Mouse (Mus musculus): ENCODE data around the gene Rxfp4.
"Not testable (repeated sequence)": the region's sequence is repeated elsewhere in the genome, so short reads cannot be mapped to it uniquely, and the experiment has no call there.

Gene Rxfp4

DNA sequence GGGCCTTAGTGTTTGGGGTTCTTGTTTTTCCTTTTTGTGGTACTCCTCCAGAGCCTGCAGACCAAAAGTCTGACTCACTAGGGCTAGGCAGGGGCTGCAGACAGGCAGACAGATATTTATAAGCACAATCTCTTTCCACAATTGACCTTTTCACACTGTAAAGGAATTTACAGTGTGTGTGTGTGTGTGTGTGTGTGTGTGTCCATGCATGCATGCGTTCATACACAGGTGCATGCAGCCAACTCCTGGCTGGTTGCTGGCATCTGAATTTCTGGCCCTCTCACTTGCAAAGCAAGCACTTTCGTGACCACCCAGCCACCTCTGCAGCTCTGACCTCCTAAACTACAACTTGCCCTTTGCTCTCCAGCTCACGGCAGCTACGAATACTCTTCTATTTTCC lies 43.9 kb downstream of the Rxfp4 start:
- DNase-seq (ENCODE audit: low spot score) = no peak

DNA sequence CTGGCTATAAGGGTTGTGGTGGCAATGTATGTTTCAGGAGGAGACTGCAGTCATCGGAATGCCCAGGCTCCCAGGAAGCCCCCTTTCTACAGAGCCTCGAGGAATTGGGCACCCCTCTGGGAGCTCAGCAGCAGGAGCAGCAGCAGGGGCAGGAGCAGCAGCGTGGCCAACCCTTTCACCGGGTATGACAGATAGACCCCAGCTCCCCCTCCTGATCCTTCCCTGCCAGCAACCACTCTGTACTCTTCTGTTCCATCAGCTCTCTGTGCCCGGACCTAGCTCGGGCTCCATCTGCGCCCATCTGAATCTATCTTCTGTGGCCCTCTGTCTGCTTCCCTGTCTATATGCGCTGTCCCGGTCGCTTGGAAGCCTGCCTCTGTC lies 45.2 kb downstream of the Rxfp4 start:
- DNase-seq (ENCODE audit: low spot score) = no peak

DNA sequence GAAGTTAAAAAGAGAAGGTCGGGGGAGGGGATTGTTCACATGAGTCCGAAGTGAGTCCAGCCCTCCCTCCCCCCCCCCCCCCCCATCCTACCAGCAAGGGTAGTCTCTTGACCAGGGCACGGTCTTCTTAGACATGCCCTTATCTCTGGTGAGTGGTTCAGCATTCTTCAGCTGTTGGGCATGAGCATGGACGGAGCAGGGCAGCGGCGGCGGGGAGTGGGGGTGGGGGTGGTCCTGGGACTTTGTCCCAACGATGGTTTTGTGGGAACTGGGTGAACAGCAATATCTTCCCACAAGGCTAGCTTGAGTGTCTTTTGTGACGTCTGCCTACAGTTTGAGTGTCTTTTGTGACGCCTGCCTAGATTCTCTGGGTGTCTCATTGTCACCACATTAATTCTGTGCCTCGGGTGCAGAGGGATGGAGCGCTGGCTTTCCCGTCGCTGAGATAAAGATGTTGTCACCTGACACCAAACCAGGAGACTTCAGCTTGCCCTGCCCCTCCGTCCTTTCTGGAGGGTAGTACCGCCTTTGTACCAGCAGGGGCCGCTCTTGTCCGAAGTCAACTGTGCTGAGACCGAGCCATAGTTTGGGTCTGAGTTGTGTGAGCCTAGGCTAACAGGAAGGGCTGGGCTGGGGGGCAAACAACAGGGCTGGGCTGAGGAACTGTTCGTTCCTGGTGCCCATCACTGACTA lies 45.7 kb downstream of the Rxfp4 start:
- DNase-seq (ENCODE audit: low spot score) = peak; percentile 83

DNA sequence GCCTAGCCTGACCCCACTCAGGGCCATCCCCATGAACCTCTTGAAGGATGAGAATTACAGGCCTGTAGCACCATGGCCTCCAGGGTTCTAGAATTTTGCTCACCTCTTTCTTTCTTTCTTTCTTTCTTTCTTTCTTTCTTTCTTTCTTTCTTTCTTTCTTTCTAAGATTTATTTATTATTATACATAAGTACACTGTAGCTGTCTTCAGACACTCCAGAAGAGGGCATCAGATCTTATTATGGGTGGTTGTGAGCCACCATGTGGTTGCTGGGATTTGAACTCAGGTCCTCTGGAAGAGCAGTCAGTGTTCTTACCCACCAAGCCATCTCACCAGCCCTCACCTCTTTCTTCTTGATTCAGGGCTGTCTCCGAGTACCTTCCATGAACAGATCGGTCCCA lies 47.3 kb downstream of the Rxfp4 start, which contains the start of gene Arhgef2:
TSS of gene Arhgef2 (plus strand) at position 301 of the 400 bp plus-strand sequence.
- DNase-seq (ENCODE audit: low spot score) = not testable (repeated sequence)

DNA sequence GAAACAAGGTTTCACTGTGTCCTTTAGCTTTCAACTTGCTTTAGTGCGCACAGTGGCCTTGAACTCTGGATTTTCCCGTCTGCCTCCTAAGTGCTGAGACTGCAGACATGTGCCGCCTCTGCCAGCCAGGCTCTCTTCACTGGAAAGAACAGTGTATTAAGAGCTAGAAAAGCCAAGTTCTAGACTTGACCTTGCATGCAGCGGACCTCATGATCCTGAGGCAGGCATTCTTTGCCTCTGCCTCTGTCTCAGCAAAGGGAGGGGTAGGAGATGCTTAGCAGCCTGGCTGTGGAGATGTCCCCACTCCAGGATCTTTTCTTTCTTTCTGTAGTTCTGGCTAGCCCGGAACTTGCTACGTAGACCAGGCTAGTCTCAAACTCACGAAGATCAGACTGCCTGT lies 48.1 kb downstream of the Rxfp4 start:
- DNase-seq (ENCODE audit: low spot score) = no peak

DNA sequence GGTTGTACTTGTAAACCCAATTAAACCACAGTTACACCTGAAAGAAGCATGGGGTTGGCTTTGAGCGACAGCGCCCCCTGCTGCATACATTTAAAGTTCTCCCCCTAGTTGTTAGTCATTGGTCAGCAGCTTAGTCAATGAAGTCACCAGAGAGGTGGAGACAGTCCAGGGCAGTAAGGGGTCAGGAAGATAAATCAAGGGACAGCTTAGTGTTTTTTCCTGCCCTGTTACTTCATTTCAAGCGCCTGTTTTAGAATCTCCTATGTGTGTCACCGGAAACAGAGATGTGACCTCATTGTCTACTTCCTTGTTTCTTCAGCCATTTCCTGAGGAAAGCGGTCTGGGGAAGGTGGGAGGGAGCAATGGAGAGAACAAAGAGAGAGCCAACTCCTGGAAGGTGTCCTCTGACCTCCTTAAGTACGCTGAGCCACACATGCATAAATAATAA lies 49.2 kb downstream of the Rxfp4 start:
- DNase-seq (ENCODE audit: low spot score) = peak; percentile 67

DNA sequence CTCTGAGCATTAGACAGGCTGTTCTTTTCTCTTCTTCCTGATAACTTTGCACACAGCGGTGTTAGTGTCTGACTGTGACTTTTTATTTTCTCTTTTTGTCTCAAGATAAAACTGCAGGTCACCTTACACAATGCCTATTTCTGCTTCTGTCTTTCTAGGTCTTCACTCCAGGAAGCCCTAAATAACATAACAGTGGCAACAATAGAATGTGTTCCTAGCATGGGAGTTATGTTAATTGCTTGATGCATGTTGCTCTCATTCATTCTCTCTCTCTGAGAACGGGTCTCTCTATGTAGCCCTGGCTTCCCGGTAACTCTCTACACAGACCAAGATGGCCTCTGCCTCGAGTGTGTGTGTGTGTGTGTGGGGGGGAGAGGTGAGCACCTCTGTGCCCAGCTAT lies 50.5 kb downstream of the Rxfp4 start:
- DNase-seq (ENCODE audit: low spot score) = no peak
